Mouse (Mus musculus): ENCODE measurements around the gene AC131692.1. TPM values are rescaled to one million over a fixed set of nuclear protein-coding genes. Genes with fewer than 3 reads are reported as not detected.

Gene AC131692.1
- polyA plus RNA-seq, 1 experiment, result 0.07 TPM

DNA sequence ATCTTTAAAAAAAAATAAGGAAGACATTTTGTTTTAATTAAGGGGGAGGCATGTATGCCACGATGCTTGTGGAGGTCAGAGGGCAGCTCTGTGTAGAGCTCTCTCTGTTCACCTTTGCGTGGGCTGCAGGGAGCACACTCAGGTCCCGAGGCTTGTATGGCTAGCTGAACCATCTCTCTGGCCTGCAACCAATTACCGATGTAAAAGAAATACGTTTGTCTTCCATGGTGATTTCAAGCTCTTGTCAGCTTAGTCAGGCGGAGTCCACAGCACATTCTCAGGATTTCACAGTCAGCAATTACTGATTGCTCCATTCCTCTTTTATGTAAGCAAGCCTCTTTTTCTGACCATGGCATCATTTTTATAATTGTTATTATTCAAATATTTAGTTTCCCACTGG is 7.0 kb downstream of the AC131692.1 start:
- Histone ChIP-seq H3K4me3 (no peak overlapping the region), H3K27me3 (ENCODE audit: control insufficient read depth, insufficient read depth, insufficient read length) (no peaks in the 10 kb centered on the region), H3K4me2 (ENCODE audit: low read depth) (no peak overlapping the region), H3K79me2 (ENCODE audit: control insufficient read depth, insufficient read depth) (no peaks in the 10 kb centered on the region), H3K36me3 (ENCODE audit: control insufficient read depth, insufficient read depth) (no peaks in the 10 kb centered on the region), H3ac (ENCODE audit: control insufficient read depth, insufficient read length) (no peak overlapping the region)
- TF ChIP-seq MYOD1 (IDR thresholded peaks at IDR 0.05; ENCODE audit: control insufficient read depth in 1 of 3, insufficient read length in 2 of 3, low read depth in 2 of 3), result no peak
- no peak for TF ChIP-seq MAX (IDR thresholded peaks at IDR 0.05; ENCODE audit: low read depth)
- TF ChIP-seq E2F4 (IDR thresholded peaks at IDR 0.05; ENCODE audit: insufficient read depth), result no peak
- TF ChIP-seq SRF (IDR thresholded peaks at IDR 0.05; ENCODE audit: control insufficient read depth, insufficient read length, low read depth), result no peak
- TF ChIP-seq TCF3 (IDR thresholded peaks at IDR 0.05; ENCODE audit: insufficient read length, low read depth), result no peak
- TF ChIP-seq MYOG (IDR thresholded peaks at IDR 0.05; ENCODE audit: control insufficient read depth in 1 of 3, insufficient read depth in 1 of 3, insufficient read length in 2 of 3, low read depth in 2 of 3), result no peak
- TF ChIP-seq CEBPB (IDR thresholded peaks at IDR 0.05; ENCODE audit: insufficient read depth, poor library complexity, severe bottlenecking), result no peak
- TF ChIP-seq USF1 (IDR thresholded peaks at IDR 0.05; ENCODE audit: low read depth), result no peak
- no peak for TF ChIP-seq TCF12 (IDR thresholded peaks at IDR 0.05; ENCODE audit: insufficient read depth, poor library complexity, severe bottlenecking)
- no peak for TF ChIP-seq POLR2AphosphoS2 (IDR thresholded peaks at IDR 0.05; ENCODE audit: insufficient read length, low read depth)

DNA sequence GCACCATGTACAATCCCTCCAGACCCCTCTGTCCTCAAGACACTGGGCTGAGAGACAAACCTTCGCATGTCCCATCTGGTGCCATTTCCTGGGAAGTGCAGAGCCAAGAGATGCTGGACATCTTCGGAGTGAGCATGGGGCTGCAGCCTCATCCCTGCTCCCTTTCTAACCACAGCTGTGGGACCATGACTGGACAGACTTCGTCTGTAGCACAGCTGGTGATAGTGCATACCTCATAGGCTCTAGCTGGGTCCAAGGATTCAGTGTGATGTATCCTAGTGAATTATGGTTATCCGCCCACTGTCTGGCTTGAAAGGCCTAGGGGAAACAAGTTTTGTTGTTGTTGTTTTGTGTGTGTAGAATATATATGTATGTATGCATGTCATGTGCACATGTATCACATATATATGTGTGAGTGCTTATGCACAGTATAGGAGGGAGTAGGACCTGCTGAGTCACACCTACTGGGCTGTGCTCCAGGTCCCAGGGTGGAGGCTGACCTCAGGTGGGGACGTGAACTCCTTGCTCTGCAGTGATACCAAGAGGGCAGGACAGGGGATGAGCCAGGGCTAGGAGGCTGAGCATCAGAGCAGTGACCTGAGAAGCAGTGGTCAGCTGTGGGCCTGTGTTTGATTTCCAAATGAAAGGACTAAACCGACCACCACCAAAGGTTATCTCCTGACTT is 8.1 kb downstream of the AC131692.1 start:
- H3K79me2 ChIP-seq (ENCODE audit: control insufficient read depth, insufficient read depth), result no peaks in the 10 kb centered on the region
- no peak for TF ChIP-seq REST (IDR thresholded peaks at IDR 0.05; ENCODE audit: insufficient read depth, insufficient read length)

DNA sequence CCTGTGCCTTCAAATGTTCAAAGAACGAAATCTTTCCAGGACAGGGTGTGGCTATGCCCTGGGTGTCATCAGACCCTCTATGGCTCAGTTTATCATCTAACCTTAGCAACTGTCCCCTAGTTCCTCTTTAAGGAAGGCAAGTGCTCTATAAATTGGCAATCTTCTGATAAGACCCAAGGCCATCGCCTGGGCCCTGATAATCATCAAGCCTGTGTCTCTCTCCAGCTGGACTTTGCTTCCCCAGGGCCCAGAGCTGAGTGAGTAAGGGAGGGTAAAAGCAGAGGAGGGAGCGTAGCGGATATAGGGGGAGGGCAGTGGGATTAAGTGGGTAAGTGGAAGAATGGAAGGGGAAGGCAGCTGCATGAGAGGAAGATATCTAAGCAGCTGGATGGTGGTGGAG is 10.3 kb downstream of the AC131692.1 start:
- no peak for TF ChIP-seq REST (IDR thresholded peaks at IDR 0.05; ENCODE audit: insufficient read depth, insufficient read length)
- TF ChIP-seq USF1 (IDR thresholded peaks at IDR 0.05; ENCODE audit: low read depth), result no peak
- TF ChIP-seq SRF (IDR thresholded peaks at IDR 0.05; ENCODE audit: control insufficient read depth, insufficient read length, low read depth), result no peak
- TF ChIP-seq MYOD1 (IDR thresholded peaks at IDR 0.05; ENCODE audit: control insufficient read depth in 1 of 3, insufficient read length in 2 of 3, low read depth in 2 of 3), result no peak
- TF ChIP-seq TCF12 (IDR thresholded peaks at IDR 0.05; ENCODE audit: insufficient read depth, poor library complexity, severe bottlenecking), result no peak
- no peak for TF ChIP-seq E2F4 (IDR thresholded peaks at IDR 0.05; ENCODE audit: insufficient read depth)
- TF ChIP-seq CEBPB (IDR thresholded peaks at IDR 0.05; ENCODE audit: insufficient read depth, poor library complexity, severe bottlenecking), result no peak
- no peak for TF ChIP-seq POLR2A (IDR thresholded peaks at IDR 0.05; ENCODE audit: insufficient read length, low read depth)
- TF ChIP-seq MYOG (IDR thresholded peaks at IDR 0.05; ENCODE audit: control insufficient read depth in 1 of 3, insufficient read depth in 1 of 3, insufficient read length in 2 of 3, low read depth in 2 of 3), result no peak
- no peaks in the 10 kb centered on the region for H3K27me3 ChIP-seq (ENCODE audit: control insufficient read depth, insufficient read depth, insufficient read length)
- H3ac ChIP-seq (ENCODE audit: control insufficient read depth, insufficient read length), result no peak overlapping the region
- H3K4me2 ChIP-seq (ENCODE audit: low read depth), result no peak overlapping the region
- H3K4me3 ChIP-seq, result no peak overlapping the region
- no peaks in the 10 kb centered on the region for H3K79me2 ChIP-seq (ENCODE audit: control insufficient read depth, insufficient read depth)
- H3K36me3 ChIP-seq (ENCODE audit: control insufficient read depth, insufficient read depth), result no peaks in the 10 kb centered on the region

More for the DNA sequence above, 8.1 kb downstream of the AC131692.1 start:
- H3K4me3 ChIP-seq, result no peak overlapping the region
- no peak overlapping the region for H3ac ChIP-seq (ENCODE audit: control insufficient read depth, insufficient read length)
- no peaks in the 10 kb centered on the region for H3K27me3 ChIP-seq (ENCODE audit: control insufficient read depth, insufficient read depth, insufficient read length)
- H3K4me2 ChIP-seq (ENCODE audit: low read depth), result no peak overlapping the region
- H3K36me3 ChIP-seq (ENCODE audit: control insufficient read depth, insufficient read depth), result no peaks in the 10 kb centered on the region

DNA sequence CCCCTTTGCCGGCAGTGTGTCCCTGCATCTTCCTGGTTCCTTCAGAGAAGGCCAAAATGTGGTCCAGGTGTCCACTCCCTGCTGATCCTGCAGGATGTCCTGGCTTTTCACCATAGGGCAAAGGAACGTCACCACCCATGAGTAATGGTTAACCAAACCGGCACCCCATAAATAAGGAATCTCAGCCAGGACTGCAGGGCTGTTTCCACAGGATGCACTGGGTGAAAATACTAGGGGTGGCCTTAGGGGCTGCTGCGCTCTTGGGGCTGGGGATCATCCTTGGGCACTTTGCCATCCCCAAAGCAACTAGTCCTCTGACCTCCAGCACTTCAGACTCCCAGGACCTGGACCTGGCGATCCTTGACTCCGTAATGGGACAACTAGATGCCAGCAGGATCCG is 11.4 kb downstream of the AC131692.1 start, which contains the start of gene Naaladl1:
Gene Naaladl1, plus strand, starts transcription at position 197 of the 400 bp plus-strand sequence.
- Histone ChIP-seq H3ac (ENCODE audit: control insufficient read depth, insufficient read length) (no peak within 1 kb of the TSS), H3K79me2 (ENCODE audit: control insufficient read depth, insufficient read depth) (no peaks in the 10 kb centered on the region), H3K4me2 (ENCODE audit: low read depth) (no peak within 1 kb of the TSS), H3K4me3 (no peak within 1 kb of the TSS), H3K27me3 (ENCODE audit: control insufficient read depth, insufficient read depth, insufficient read length) (no peaks in the 10 kb centered on the region), H3K36me3 (ENCODE audit: control insufficient read depth, insufficient read depth) (no peaks in the 10 kb centered on the region)
- TF ChIP-seq E2F4 (IDR thresholded peaks at IDR 0.05; ENCODE audit: insufficient read depth) (no peak), MYOD1 (IDR thresholded peaks at IDR 0.05; ENCODE audit: control insufficient read depth in 1 of 3, insufficient read length in 2 of 3, low read depth in 2 of 3) (no peak), TCF3 (IDR thresholded peaks at IDR 0.05; ENCODE audit: insufficient read length, low read depth) (no peak), MAX (IDR thresholded peaks at IDR 0.05; ENCODE audit: low read depth) (no peak), POLR2AphosphoS2 (IDR thresholded peaks at IDR 0.05; ENCODE audit: insufficient read length, low read depth) (no peak), MYOG (IDR thresholded peaks at IDR 0.05; ENCODE audit: control insufficient read depth in 1 of 3, insufficient read depth in 1 of 3, insufficient read length in 2 of 3, low read depth in 2 of 3) (no peak), TCF12 (IDR thresholded peaks at IDR 0.05; ENCODE audit: insufficient read depth, poor library complexity, severe bottlenecking) (no peak), SRF (IDR thresholded peaks at IDR 0.05; ENCODE audit: control insufficient read depth, insufficient read length, low read depth) (no peak), CEBPB (IDR thresholded peaks at IDR 0.05; ENCODE audit: insufficient read depth, poor library complexity, severe bottlenecking) (no peak), USF1 (IDR thresholded peaks at IDR 0.05; ENCODE audit: low read depth) (no peak)

DNA sequence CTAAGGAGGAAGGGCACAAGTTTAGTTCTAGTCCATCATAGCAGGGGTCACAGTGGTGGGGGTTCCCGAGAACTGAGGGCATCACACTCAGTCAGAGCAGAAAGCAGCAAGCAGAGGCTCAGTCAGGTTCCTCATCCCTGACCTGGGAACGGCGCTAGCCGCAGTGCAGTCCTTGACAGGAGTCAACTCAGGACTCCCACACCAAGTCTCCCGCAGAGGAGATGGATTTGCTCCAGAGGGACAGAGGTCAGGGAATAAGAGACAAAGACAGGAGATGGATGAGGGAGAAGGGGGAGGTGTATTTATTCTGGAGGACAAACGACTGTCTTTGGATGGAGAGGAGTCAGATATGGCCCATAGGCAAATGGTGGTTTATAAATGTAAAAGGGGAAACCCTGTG is 18.9 kb downstream of the AC131692.1 start:
- Histone ChIP-seq H3K27me3 (ENCODE audit: control insufficient read depth, insufficient read depth, insufficient read length) (no peaks in the 10 kb centered on the region), H3K4me3 (no peak overlapping the region), H3ac (ENCODE audit: control insufficient read depth, insufficient read length) (no peak overlapping the region), H3K36me3 (ENCODE audit: control insufficient read depth, insufficient read depth) (peaks cover 6% of the 10 kb centered on the region), H3K4me2 (ENCODE audit: low read depth) (no peak overlapping the region), H3K79me2 (ENCODE audit: control insufficient read depth, insufficient read depth) (peaks cover 14% of the 10 kb centered on the region)
- TF ChIP-seq MYOG (IDR thresholded peaks at IDR 0.05; ENCODE audit: control insufficient read depth in 1 of 3, insufficient read depth in 1 of 3, insufficient read length in 2 of 3, low read depth in 2 of 3) (no peak), REST (IDR thresholded peaks at IDR 0.05; ENCODE audit: insufficient read depth, insufficient read length) (no peak), POLR2AphosphoS2 (IDR thresholded peaks at IDR 0.05; ENCODE audit: insufficient read length, low read depth) (no peak), TCF3 (IDR thresholded peaks at IDR 0.05; ENCODE audit: insufficient read length, low read depth) (no peak), MAX (IDR thresholded peaks at IDR 0.05; ENCODE audit: low read depth) (no peak), POLR2A (IDR thresholded peaks at IDR 0.05; ENCODE audit: insufficient read length, low read depth) (no peak), E2F4 (IDR thresholded peaks at IDR 0.05; ENCODE audit: insufficient read depth) (no peak), SRF (IDR thresholded peaks at IDR 0.05; ENCODE audit: control insufficient read depth, insufficient read length, low read depth) (no peak), MYOD1 (IDR thresholded peaks at IDR 0.05; ENCODE audit: control insufficient read depth in 1 of 3, insufficient read length in 2 of 3, low read depth in 2 of 3) (no peak), CEBPB (IDR thresholded peaks at IDR 0.05; ENCODE audit: insufficient read depth, poor library complexity, severe bottlenecking) (no peak), TCF12 (IDR thresholded peaks at IDR 0.05; ENCODE audit: insufficient read depth, poor library complexity, severe bottlenecking) (no peak), USF1 (IDR thresholded peaks at IDR 0.05; ENCODE audit: low read depth) (no peak)

Measured in myocyte (in vitro differentiated cells).